Mouse (Mus musculus): ENCODE data around the gene Rfx8.

DNA sequence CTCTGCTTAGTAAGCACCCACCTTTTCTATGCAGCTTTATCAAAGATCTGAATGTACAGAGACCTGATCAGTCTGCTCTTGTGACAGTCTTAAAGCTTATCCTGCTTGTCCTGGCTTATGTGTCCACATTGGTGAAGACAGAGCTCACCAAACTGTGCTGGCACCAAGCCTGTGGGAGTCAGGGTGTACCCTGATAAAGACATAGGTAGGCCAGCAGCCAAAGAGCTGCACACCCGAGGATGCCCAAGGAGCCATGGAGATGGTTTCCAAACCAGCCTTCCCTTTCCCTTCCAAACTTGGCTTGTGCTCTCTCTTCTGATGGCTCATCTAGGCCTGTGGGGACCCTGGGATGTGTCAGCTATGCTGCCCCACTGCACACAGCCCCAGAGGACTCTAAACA, 76.5 kb downstream of the Rfx8 start:
- TF ChIP-seq POLR2A (IDR thresholded peaks at IDR 0.05; ENCODE audit: insufficient read length, low read depth) (no peak), E2F4 (IDR thresholded peaks at IDR 0.05; ENCODE audit: insufficient read depth) (no peak), TCF12 (IDR thresholded peaks at IDR 0.05; ENCODE audit: insufficient read depth, poor library complexity, severe bottlenecking) (no peak), CEBPB (IDR thresholded peaks at IDR 0.05; ENCODE audit: insufficient read depth, poor library complexity, severe bottlenecking) (no peak), MYOG (IDR thresholded peaks at IDR 0.05; ENCODE audit: control insufficient read depth in 1 of 3, insufficient read depth in 1 of 3, insufficient read length in 2 of 3, low read depth in 2 of 3) (no peak), POLR2AphosphoS2 (IDR thresholded peaks at IDR 0.05; ENCODE audit: insufficient read length, low read depth) (no peak), USF1 (IDR thresholded peaks at IDR 0.05; ENCODE audit: low read depth) (no peak), SRF (IDR thresholded peaks at IDR 0.05; ENCODE audit: control insufficient read depth, insufficient read length, low read depth) (no peak)
